Comparison of ENCODE assay signal across 8 mouse cellular contexts in the genomic region with DNA sequence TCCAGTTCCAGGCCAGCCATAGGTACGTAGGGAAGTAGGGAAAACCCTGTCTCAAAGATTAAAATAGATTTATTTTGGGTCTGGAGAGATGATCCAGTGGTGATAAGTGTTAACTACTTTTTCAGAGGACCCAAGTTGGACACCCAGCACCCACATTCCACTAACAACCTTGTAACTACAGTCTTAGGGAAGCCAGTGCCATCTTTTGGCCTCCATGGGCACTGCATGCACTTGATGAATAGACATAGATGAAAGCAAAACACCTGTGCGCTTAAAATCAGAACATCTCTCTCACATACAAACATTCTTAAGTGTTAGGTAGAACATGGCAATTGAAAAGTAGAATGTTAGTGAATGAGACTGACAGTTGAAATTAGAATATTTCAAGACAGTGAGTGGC. TPM values are rescaled to one million over a fixed set of nuclear protein-coding genes. Genes with fewer than 3 reads are reported as not detected.
DNase-seq lines count a peak whose midpoint lies in the region; ATAC-seq and TF ChIP-seq lines count a peak whose summit lies in the region.

No protein-coding gene starts in this region.

- peak; percentile 56 for TF ChIP-seq CTCF in liver, postnatal 0 days (IDR thresholded peaks at IDR 0.05; ENCODE audit: low read depth)

- no peaks in the 10 kb centered on the region for H3K27me3 ChIP-seq in lung, embryonic 15.5 days
- H3K27me3 ChIP-seq in hindbrain, embryonic 12.5 days, result no peaks in the 10 kb centered on the region
- H3K27me3 ChIP-seq in liver, postnatal 0 days (ENCODE audit: insufficient read depth, low read length), result no peaks in the 10 kb centered on the region

- H3K4me1 ChIP-seq in lung, embryonic 15.5 days, result peaks cover 24% of the 10 kb centered on the region
- H3K4me1 ChIP-seq in hindbrain, embryonic 12.5 days, result peaks cover 24% of the 10 kb centered on the region
- peaks cover 22% of the 10 kb centered on the region for H3K4me1 ChIP-seq in liver, postnatal 0 days (ENCODE audit: insufficient read depth)

- peaks cover 52% of the 10 kb centered on the region for H3K36me3 ChIP-seq in lung, embryonic 15.5 days
- H3K36me3 ChIP-seq in hindbrain, embryonic 12.5 days, result peaks cover 45% of the 10 kb centered on the region
- H3K36me3 ChIP-seq in liver, postnatal 0 days (replicated peaks; ENCODE audit: insufficient read depth, low read length), result peaks cover 46% of the 10 kb centered on the region

- peak overlapping the region; percentile 72 for H3K4me2 ChIP-seq in lung, embryonic 15.5 days
- H3K4me2 ChIP-seq in hindbrain, embryonic 12.5 days (replicated peaks), result peak overlapping the region; percentile 84; the same call in 1 of the 2 replicates
- H3K4me2 ChIP-seq in liver, postnatal 0 days (ENCODE audit: low read depth, low read length), result peak overlapping the region; percentile 99; the same call in 1 of the 2 replicates

- H3K9me3 ChIP-seq in lung, embryonic 15.5 days, result no peaks in the 10 kb centered on the region
- no peaks in the 10 kb centered on the region for H3K9me3 ChIP-seq in hindbrain, embryonic 12.5 days (replicated peaks)
- H3K9me3 ChIP-seq in liver, postnatal 0 days (ENCODE audit: low read length), result no peaks in the 10 kb centered on the region

- no peak overlapping the region for H3K27ac ChIP-seq in lung, embryonic 15.5 days
- H3K27ac ChIP-seq in hindbrain, embryonic 12.5 days, result no peak overlapping the region
- no peak overlapping the region for H3K27ac ChIP-seq in liver, postnatal 0 days (ENCODE audit: low read depth)

- ATAC-seq in lung, embryonic 15.5 days (ENCODE audit: borderline replicate concordance, extremely low read depth, low FRiP score, low TSS enrichment), result no peak
- ATAC-seq in hindbrain, embryonic 12.5 days (ENCODE audit: low FRiP score), result no peak
- no peak for ATAC-seq in liver, postnatal 0 days
- no peak for ATAC-seq in inflammation-experienced regulatory T-cells, adult 6 months

- H3K4me3 ChIP-seq in lung, embryonic 15.5 days, result peak overlapping the region; percentile 82
- H3K4me3 ChIP-seq in hindbrain, embryonic 12.5 days, result peak overlapping the region; percentile 89
- no peak overlapping the region for H3K4me3 ChIP-seq in liver, postnatal 0 days (ENCODE audit: low read depth, low read length)

- DNase-seq in lung, adult 18-20 months, result no peak
- DNase-seq in ZHBTc4 (ENCODE audit: low read depth, low spot score), result peak; percentile 70
- no peak for DNase-seq in liver, postnatal 0 days
- no peak for DNase-seq in c-Kit-positive CD71-positive TER-119-positive erythroid progenitor cells, embryonic 14.5 days (ENCODE audit: low spot score)
- no peak for DNase-seq in spleen, postnatal 14 days (ENCODE audit: low spot score in 2 of 2)

- TF ChIP-seq EP300 in liver, postnatal 0 days (IDR thresholded peaks at IDR 0.05; ENCODE audit: low read depth), result no peak

- 92% methylated on average over 2 of the region's 2 CpGs for WGBS in lung, embryonic 15.5 days
- 94% methylated on average over 2 of the region's 2 CpGs for WGBS in hindbrain, embryonic 12.5 days
- 97% methylated on average over 2 of the region's 2 CpGs for WGBS in liver, postnatal 0 days (ENCODE audit: insufficient replicate concordance)

- H3K9ac ChIP-seq in lung, embryonic 15.5 days, result no peak overlapping the region
- no peak overlapping the region for H3K9ac ChIP-seq in hindbrain, embryonic 12.5 days
- no peak overlapping the region for H3K9ac ChIP-seq in liver, postnatal 0 days (replicated peaks)

RNA-seq across cellular contexts. Expression of gene Atp5f1, which starts 0.8 kb away (rescaled TPM):
- 463 and 467 TPM in 2 replicates for polyA plus RNA-seq in lung, embryonic 15.5 days (2015; fragmentation: Nextera tagmentation; extraction: Ambion mirVana)
- 442 and 470 TPM in 2 replicates for polyA plus RNA-seq in hindbrain, embryonic 12.5 days (2016; fragmentation: Nextera tagmentation; extraction: Ambion mirVana)
- polyA plus RNA-seq in liver, postnatal 0 days (2015; fragmentation: Nextera tagmentation; extraction: Ambion mirVana), result 436 and 461 TPM in 2 replicates
- 100 to 1,000 TPM; 356 to 533 (median 366) TPM for polyA plus RNA-seq in inflammation-experienced regulatory T-cells, adult 6 months (2017; shearing (Covaris generic))

RNA-seq across cellular contexts. Expression of gene Wdr77, which starts 1.5 kb away (rescaled TPM):
- polyA plus RNA-seq in lung, embryonic 15.5 days (2015; fragmentation: Nextera tagmentation; extraction: Ambion mirVana), result 127 and 133 TPM in 2 replicates
- polyA plus RNA-seq in hindbrain, embryonic 12.5 days (2016; fragmentation: Nextera tagmentation; extraction: Ambion mirVana), result 87.2 and 101 TPM in 2 replicates
- polyA plus RNA-seq in liver, postnatal 0 days (2015; fragmentation: Nextera tagmentation; extraction: Ambion mirVana), result 28.9 and 32.4 TPM in 2 replicates
- 10 to 100 TPM; 43.7 to 76.5 (median 68.7) TPM for polyA plus RNA-seq in inflammation-experienced regulatory T-cells, adult 6 months (2017; shearing (Covaris generic))

RNA-seq across cellular contexts. Expression of gene Ovgp1, which starts 12.8 kb away (rescaled TPM):
- polyA plus RNA-seq in lung, embryonic 15.5 days (2015; fragmentation: Nextera tagmentation; extraction: Ambion mirVana), result 1.3 and 1.7 TPM in 2 replicates
- 2.6 and 2.8 TPM in 2 replicates for polyA plus RNA-seq in hindbrain, embryonic 12.5 days (2016; fragmentation: Nextera tagmentation; extraction: Ambion mirVana)
- polyA plus RNA-seq in liver, postnatal 0 days (2015; fragmentation: Nextera tagmentation; extraction: Ambion mirVana), result 0.28 and 0.40 TPM in 2 replicates
- polyA plus RNA-seq in inflammation-experienced regulatory T-cells, adult 6 months (2017; shearing (Covaris generic)), result 1 to 10 TPM; 1.4 to 4.3 (median 4.2) TPM

RNA-seq across cellular contexts. Expression of gene I830077J02Rik, which starts 28.2 kb away (rescaled TPM):
- polyA plus RNA-seq in lung, embryonic 15.5 days (2015; fragmentation: Nextera tagmentation; extraction: Ambion mirVana), result 0.82 and 0.93 TPM in 2 replicates
- polyA plus RNA-seq in hindbrain, embryonic 12.5 days (2016; fragmentation: Nextera tagmentation; extraction: Ambion mirVana), result 0.21 and 0.59 TPM in 2 replicates
- 3.9 and 5.4 TPM in 2 replicates for polyA plus RNA-seq in liver, postnatal 0 days (2015; fragmentation: Nextera tagmentation; extraction: Ambion mirVana)
- 1 to 10 TPM in 2 of 3 experiments, not detected in 1; 1.3 to 1.8 TPM for polyA plus RNA-seq in inflammation-experienced regulatory T-cells, adult 6 months (2017; shearing (Covaris generic))

RNA-seq across cellular contexts. Expression of gene Pifo, which starts 53.7 kb away (rescaled TPM):
- polyA plus RNA-seq in lung, embryonic 15.5 days (2015; fragmentation: Nextera tagmentation; extraction: Ambion mirVana), result 5.1 and 5.5 TPM in 2 replicates
- polyA plus RNA-seq in hindbrain, embryonic 12.5 days (2016; fragmentation: Nextera tagmentation; extraction: Ambion mirVana), result 4.6 and 5.3 TPM in 2 replicates
- polyA plus RNA-seq in liver, postnatal 0 days (2015; fragmentation: Nextera tagmentation; extraction: Ambion mirVana), result not detected in 2 replicates
- polyA plus RNA-seq in inflammation-experienced regulatory T-cells, adult 6 months (2017; shearing (Covaris generic)), result under 1 TPM; 0.38 to 0.88 (median 0.83) TPM
